Mouse (Mus musculus) brain, embryonic 14.5 days (tissue): ENCODE data around the gene Hist1h2ag.
"Not testable (repeated sequence)": the region's sequence is repeated elsewhere in the genome, so short reads cannot be mapped to it uniquely, and the experiment has no call there.

Experiments used
- CTCF ChIP-seq: fragments of 200-500 bp; IDR thresholded peaks from 2 replicates; pipeline ENCODE4 v1.5.1; 2012; ENCODE audit warnings: inconsistent platforms, mild to moderate bottlenecking, moderate library complexity, borderline replicate concordance; ENCODE audit not compliant: insufficient read depth, insufficient read length; ENCODE audit errors: extremely low read depth
- POLR2A ChIP-seq: fragments of 200-500 bp; IDR thresholded peaks from 2 replicates; pipeline ENCODE4 v1.6.1; 2012; ENCODE audit warnings: mild to moderate bottlenecking, inconsistent platforms, borderline replicate concordance; ENCODE audit not compliant: poor library complexity, insufficient read depth, insufficient read length, severe bottlenecking; ENCODE audit errors: extremely low read depth

DNA sequence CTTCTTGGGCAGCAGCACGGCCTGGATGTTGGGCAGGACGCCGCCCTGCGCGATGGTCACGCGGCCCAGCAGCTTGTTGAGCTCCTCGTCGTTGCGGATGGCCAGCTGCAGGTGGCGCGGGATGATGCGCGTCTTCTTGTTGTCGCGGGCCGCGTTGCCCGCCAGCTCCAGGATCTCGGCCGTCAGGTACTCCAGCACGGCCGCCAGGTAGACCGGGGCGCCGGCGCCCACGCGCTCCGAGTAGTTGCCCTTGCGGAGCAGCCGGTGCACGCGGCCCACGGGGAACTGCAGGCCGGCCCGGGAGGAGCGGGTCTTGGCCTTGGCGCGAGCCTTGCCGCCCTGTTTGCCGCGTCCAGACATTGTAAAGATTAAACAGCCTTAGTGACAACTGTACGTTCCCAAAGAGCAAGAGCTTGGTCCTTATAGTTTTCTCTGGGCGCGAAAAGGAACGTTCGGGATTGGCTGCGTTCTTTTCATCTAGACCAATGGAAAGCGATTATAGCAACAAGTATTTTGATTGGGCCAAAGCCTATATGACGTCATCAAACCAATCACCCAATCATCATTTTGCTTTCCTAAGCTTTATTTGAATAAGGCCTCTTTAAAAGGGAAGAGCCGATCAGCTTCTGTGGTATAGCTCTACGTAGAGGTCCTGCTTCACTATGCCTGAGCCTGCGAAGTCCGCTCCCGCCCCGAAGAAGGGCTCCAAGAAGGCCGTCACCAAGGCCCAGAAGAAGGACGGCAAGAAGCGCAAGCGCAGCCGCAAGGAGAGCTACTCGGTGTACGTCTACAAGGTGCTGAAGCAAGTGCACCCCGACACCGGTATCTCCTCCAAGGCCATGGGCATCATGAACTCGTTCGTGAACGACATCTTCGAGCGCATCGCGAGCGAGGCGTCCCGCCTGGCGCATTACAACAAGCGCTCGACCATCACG, at the start of gene Hist1h2ag, which contains the start of gene Hist1h2bj:
- TF ChIP-seq CTCF: not testable (repeated sequence)
- TF ChIP-seq POLR2A: peak; percentile 43; the same call in 1 of the 2 replicates
